Mouse (Mus musculus) forebrain, embryonic 13.5 days (tissue): ENCODE data around the gene Skint3. TPM values are rescaled to one million over a fixed set of nuclear protein-coding genes. Genes with fewer than 3 reads are reported as not detected.
"Not testable (repeated sequence)": the region's sequence is repeated elsewhere in the genome, so short reads cannot be mapped to it uniquely, and the experiment has no call there.

Experiments
- ATAC-seq: fragments of 200-750 bp; cut with Nextera tagmentation; 2 replicates; pipeline ENCODE4 v1.8.0; 2017
- H3K27ac ChIP-seq: fragments of 300-500 bp; sonication (generic); 2 replicates; pipeline ENCODE4 v1.5.1; 2015; ENCODE audit warnings: inconsistent platforms, mild to moderate bottlenecking, moderate library complexity
- H3K27me3 ChIP-seq: fragments of 300-500 bp; sonication (generic); 2 replicates; pipeline ENCODE4 v1.6.1; 2015; ENCODE audit warnings: mild to moderate bottlenecking, inconsistent platforms
- H3K36me3 ChIP-seq: fragments of 300-500 bp; sonication (generic); 2 replicates; pipeline ENCODE4 v1.6.1; 2015; ENCODE audit warnings: mild to moderate bottlenecking, inconsistent platforms; ENCODE audit not compliant: poor library complexity, severe bottlenecking
- H3K4me1 ChIP-seq: fragments of 300-500 bp; sonication (generic); 2 replicates; pipeline ENCODE4 v1.6.1; 2015; ENCODE audit warnings: inconsistent platforms
- H3K4me2 ChIP-seq: fragments of 300-500 bp; sonication (generic); 2 replicates; pipeline ENCODE4 v1.6.1; 2015; ENCODE audit warnings: inconsistent platforms, mild to moderate bottlenecking, moderate library complexity
- H3K4me3 ChIP-seq: fragments of 300-500 bp; sonication (generic); 2 replicates; pipeline ENCODE4 v1.5.1; 2015; ENCODE audit warnings: mild to moderate bottlenecking, inconsistent platforms
- H3K9ac ChIP-seq: fragments of 300-500 bp; sonication (generic); 2 replicates; pipeline ENCODE4 v1.6.1; 2015; ENCODE audit warnings: mild to moderate bottlenecking, inconsistent platforms
- H3K9me3 ChIP-seq: fragments of 300-500 bp; sonication (generic); replicated peaks from 2 replicates; pipeline ENCODE4 v1.6.1; 2016; ENCODE audit warnings: inconsistent platforms
- WGBS: fragments of 180-500 bp; shearing (Covaris S2); methylation state at CpG from one replicate; pipeline ENCODE4 v1.1.7; 2015; 5-methylcytosine and 5-hydroxymethylcytosine counted together
- polyA plus RNA-seq: library from polyadenylated mRNA; unstranded; fragments of >200 nt; fragmentation: Nextera tagmentation; extraction: Ambion mirVana; gene quantifications from 2 replicates; pipeline ENCODE4 v1.2.1, GENCODE M21; 2015

The Skint3 gene
- polyA plus RNA-seq, result not detected in 2 replicates

- Histone ChIP-seq H3K4me3 (no peak within 1 kb of the TSS), H3K4me1 (no peaks in the 10 kb centered on the region), H3K27me3 (no peaks in the 10 kb centered on the region), H3K36me3 (no peaks in the 10 kb centered on the region), H3K9me3 (peaks cover 5% of the 10 kb centered on the region), H3K9ac (no peak within 1 kb of the TSS), H3K4me2 (no peak within 1 kb of the TSS), H3K27ac (no peak within 1 kb of the TSS)
- whole genome bisulfite sequencing, result 92% methylated on average over 1 of the region's 1 CpGs
- no peak for ATAC-seq
These were observed at the start of gene Skint3 for GRCm38 (mm10) chr4:112231945-112232344. Skint3 (plus strand) TSS chr4:112232245.

DNA sequence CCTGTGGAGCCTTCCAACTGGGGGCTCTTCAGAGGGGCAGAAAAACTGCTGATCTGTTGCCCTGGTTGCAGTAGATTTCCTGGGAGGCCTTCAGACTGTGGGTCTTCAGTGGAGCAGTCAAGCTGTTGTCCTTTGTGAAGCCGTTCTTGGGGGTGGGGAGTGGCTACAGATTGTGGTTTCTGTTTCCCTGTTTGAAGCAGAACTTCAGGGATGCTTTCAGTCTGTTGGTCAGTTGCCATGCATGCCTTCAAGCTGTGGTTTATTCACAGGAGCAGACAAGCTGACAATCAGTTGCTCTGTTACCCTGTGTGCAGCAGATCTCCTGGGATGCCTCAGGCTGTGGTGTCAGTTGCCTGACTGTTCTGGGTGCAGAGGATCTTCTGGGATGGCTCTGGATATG, 11.4 kb downstream of the Skint3 start:
- ATAC-seq, result no peak
- 67% methylated on average over 1 of the region's 1 CpGs for WGBS
- no peaks in the 10 kb centered on the region for H3K36me3 ChIP-seq

DNA sequence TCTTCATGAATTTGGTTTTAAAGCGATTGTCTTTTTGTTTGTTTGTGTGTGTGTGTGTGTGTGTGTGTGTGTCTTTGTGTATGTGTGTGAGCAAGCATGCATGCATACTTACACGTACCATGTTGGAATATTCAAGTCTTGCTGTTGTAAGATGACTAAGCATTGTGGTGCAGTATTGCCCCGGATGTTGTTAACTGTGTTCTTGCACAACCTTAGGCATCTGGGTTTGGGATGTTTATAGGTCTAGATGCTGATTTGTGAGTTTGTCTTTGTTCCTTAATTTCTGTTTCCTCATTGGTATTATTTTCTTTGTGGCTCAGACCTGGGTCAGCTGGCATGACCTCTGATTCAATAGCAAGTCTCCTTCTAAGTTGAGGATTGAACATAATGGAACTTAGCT, 11.9 kb downstream of the Skint3 start:
- Histone ChIP-seq H3K27me3 (no peaks in the 10 kb centered on the region), H3K4me1 (no peaks in the 10 kb centered on the region), H3K9me3 (peaks cover 30% of the 10 kb centered on the region), H3K4me2 (no peak overlapping the region), H3K9ac (no peak overlapping the region), H3K4me3 (no peak overlapping the region), H3K36me3 (no peaks in the 10 kb centered on the region), H3K27ac (no peak overlapping the region)
- 92% methylated on average over 3 of the region's 3 CpGs for WGBS
- no peak for ATAC-seq

More for the DNA sequence above, 11.4 kb downstream of the Skint3 start:
- Histone ChIP-seq H3K4me2 (no peak overlapping the region), H3K4me3 (no peak overlapping the region), H3K27ac (no peak overlapping the region), H3K4me1 (no peaks in the 10 kb centered on the region), H3K9me3 (peaks cover 29% of the 10 kb centered on the region), H3K9ac (no peak overlapping the region), H3K27me3 (no peaks in the 10 kb centered on the region)

DNA sequence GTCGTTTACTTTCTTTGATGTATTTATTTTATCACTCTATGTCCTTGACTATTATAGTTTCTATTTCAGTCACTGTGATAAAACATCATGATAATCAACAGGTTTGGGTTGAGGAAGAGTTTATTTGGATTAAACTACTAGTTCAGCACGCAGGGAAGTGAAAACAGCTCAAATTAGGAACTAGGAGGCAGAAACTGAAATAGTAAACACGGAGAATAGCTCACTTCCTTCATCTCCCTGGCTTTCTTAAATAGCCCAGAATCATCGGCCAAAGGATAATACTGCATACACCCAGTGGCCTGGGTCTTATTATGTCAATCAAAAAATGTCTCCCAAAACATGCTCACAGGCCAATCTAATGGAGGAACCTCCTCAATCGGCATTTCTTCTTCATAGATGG, 24.0 kb downstream of the Skint3 start:
- Histone ChIP-seq H3K27ac (no peak overlapping the region), H3K4me3 (no peak overlapping the region), H3K9ac (no peak overlapping the region), H3K4me1 (no peaks in the 10 kb centered on the region), H3K4me2 (no peak overlapping the region), H3K27me3 (no peaks in the 10 kb centered on the region), H3K36me3 (no peaks in the 10 kb centered on the region), H3K9me3 (peaks cover 7% of the 10 kb centered on the region; the same call in 1 of the 2 replicates)
- 79% methylated on average over 5 of the region's 5 CpGs for WGBS
- no peak for ATAC-seq

DNA sequence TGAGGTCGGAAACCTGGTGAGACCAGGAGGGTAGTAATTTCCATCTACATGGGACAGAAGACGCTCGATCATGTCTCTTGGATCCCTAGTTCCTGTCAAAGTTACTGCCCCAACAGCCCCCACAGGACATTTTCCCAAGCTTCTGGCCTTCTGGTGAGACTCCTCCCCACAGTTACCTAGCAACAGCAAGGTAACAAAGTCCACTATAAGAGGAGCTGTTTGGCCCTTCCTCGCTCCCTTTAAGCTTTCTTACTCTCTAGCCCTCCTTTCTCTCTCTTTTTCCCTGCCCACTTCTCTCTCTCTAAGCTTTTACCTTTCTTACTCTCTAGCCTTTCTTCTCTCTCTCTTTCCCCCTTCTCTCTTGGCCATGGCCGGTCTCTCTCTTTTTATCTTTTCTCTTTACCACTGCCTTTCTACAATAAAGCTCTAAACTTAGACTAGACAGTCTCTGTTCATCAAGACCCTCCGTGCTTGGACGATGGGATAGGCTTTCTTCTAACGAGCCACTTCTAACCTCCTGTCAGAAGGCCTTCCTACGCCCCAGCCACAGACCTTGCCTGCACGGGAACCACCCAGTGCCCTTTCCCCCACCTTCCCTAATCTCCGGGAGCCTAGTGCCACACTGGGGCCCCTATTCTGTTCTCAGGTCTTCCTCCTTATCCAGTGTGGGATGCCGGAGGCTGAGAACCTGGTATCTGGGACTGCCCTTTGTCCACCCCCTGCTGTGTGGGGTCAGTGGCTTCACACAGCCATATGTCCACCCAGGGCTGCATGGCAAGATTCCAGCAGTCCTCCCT, 55.3 kb downstream of the Skint3 start:
- Histone ChIP-seq H3K27ac (no peak overlapping the region), H3K4me3 (no peak overlapping the region), H3K27me3 (no peaks in the 10 kb centered on the region), H3K9me3 (peaks cover 28% of the 10 kb centered on the region), H3K36me3 (no peaks in the 10 kb centered on the region), H3K9ac (no peak overlapping the region), H3K4me1 (no peaks in the 10 kb centered on the region), H3K4me2 (no peak overlapping the region)
- ATAC-seq, result no peak
- 84% methylated on average over 12 of the region's 12 CpGs for WGBS

- H3K9ac ChIP-seq, result no peak overlapping the region
- WGBS, result 91% methylated on average over 4 of the region's 4 CpGs
- H3K4me1 ChIP-seq, result no peaks in the 10 kb centered on the region
- no peak overlapping the region for H3K4me3 ChIP-seq
- H3K27ac ChIP-seq, result no peak overlapping the region
- ATAC-seq, result no peak
- peaks cover 23% of the 10 kb centered on the region for H3K9me3 ChIP-seq
- H3K27me3 ChIP-seq, result no peaks in the 10 kb centered on the region
- H3K4me2 ChIP-seq, result no peak overlapping the region
- no peaks in the 10 kb centered on the region for H3K36me3 ChIP-seq
These were observed 56.4 kb downstream of the Skint3 start for GRCm38 (mm10) chr4:112288396-112288795.

DNA sequence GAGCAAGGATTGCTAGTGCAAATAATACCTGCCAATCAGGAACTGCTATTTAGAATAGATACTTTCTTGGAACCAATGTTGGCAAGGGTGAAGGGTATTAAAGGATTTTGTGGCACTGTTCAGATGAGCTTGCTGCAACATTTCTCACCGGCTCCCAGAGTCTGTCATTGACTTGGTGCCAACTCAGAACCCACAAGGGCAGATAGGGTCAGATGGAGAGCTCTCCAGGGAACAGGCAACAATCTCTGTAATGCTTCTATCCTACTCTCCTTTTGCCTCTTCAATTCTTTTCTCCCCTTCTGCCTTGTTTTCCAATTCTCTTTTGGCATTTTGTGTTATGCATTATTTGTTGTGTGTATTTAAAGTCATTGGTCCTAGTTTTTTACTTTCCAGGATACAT, 70.3 kb downstream of the Skint3 start:
- Histone ChIP-seq H3K4me1 (no peaks in the 10 kb centered on the region), H3K4me2 (no peak overlapping the region), H3K27me3 (no peaks in the 10 kb centered on the region), H3K4me3 (no peak overlapping the region), H3K9ac (no peak overlapping the region), H3K36me3 (no peaks in the 10 kb centered on the region), H3K27ac (no peak overlapping the region), H3K9me3 (peaks cover 21% of the 10 kb centered on the region)
- ATAC-seq, result no peak
- WGBS, result 75% methylated on average over 1 of the region's 1 CpGs

DNA sequence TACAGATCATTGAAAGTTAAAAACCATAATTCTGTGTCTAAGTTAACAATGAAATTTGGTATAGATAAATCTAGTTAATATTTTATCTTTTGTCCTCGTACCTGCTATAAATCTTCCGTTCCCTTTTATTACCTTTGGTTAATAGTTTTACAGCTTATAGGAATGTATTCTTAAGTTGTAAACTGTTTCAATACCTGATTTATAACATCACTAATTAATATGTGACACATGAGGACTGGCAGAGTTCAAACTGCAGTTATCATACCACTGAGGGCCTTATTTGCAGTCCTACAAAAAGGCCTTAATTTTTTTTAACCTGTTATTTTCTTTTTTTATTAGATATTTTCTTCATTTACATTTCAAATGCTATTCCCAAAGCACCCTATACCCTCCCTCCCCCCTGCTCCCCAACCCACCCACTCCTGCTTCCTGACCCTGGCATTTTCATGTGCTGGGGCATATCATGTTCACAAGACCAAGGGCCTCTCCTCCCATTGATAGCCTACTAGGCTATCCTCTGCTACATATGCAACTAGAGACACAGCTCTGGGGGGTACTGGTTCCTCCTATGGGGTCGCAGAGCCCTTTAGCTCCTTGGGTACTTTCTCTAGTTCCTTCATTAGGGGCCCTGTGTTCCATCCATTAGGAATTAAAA, 70.9 kb downstream of the Skint3 start:
- Histone ChIP-seq H3K4me1 (no peaks in the 10 kb centered on the region), H3K4me3 (no peak overlapping the region), H3K27me3 (no peaks in the 10 kb centered on the region), H3K36me3 (no peaks in the 10 kb centered on the region), H3K4me2 (no peak overlapping the region), H3K9ac (no peak overlapping the region), H3K27ac (no peak overlapping the region), H3K9me3 (peaks cover 21% of the 10 kb centered on the region)
- 90% methylated on average over 3 of the region's 3 CpGs for WGBS
- ATAC-seq, result no peak

GRCm38 (mm10) chr4:112349111-112349510, 117.1 kb downstream of the Skint3 start:
- H3K36me3 ChIP-seq, H3K9ac ChIP-seq, H3K4me1 ChIP-seq, H3K4me2 ChIP-seq, H3K4me3 ChIP-seq, H3K27me3 ChIP-seq, H3K27ac ChIP-seq, ATAC-seq: not testable (repeated sequence)
- WGBS, result 91% methylated on average over 17 of the region's 17 CpGs
- H3K9me3 ChIP-seq, result peaks cover 11% of the 10 kb centered on the region; the same call in 1 of the 2 replicates

Other genes with a start within 250 kb of the Skint3 start
- not detected in 2 replicates for gene Skint1, start 226.0 kb upstream of the Skint3 start, polyA plus RNA-seq
- not detected in 2 replicates for gene Skint4, start 160.2 kb upstream of the Skint3 start, polyA plus RNA-seq
- not detected in 2 replicates for gene Skint9, start 201.7 kb downstream of the Skint3 start, polyA plus RNA-seq